Mouse (Mus musculus) lung, embryonic 14.5 days (tissue): ENCODE measurements around the gene Gstk1. TPM values are rescaled to one million over a fixed set of nuclear protein-coding genes. Genes with fewer than 3 reads are reported as not detected.

Source experiments
- ATAC-seq: fragments of 200-750 bp; cut with Nextera tagmentation; 2 replicates; pipeline ENCODE4 v1.8.0; 2017; ENCODE audit warnings: mild to moderate bottlenecking, moderate TSS enrichment, moderate library complexity; ENCODE audit not compliant: insufficient read depth
- DNase-seq: peaks from one replicate; pipeline ENCODE4 v3.0.0-alpha.2; 2015
- H3K27ac ChIP-seq: fragments of 300-500 bp; sonication (generic); 2 replicates; pipeline ENCODE4 v1.5.1; 2014; ENCODE audit warnings: low read depth, mild to moderate bottlenecking, moderate library complexity
- H3K27me3 ChIP-seq: fragments of 300-500 bp; sonication (generic); 2 replicates; pipeline ENCODE4 v1.6.1; 2014; ENCODE audit warnings: low read length, control low read depth; ENCODE audit not compliant: insufficient read depth
- H3K36me3 ChIP-seq: fragments of 300-500 bp; sonication (generic); 2 replicates; pipeline ENCODE4 v1.6.1; 2014; ENCODE audit warnings: control low read depth; ENCODE audit not compliant: insufficient read depth
- H3K4me1 ChIP-seq: fragments of 300-500 bp; sonication (generic); 2 replicates; pipeline ENCODE4 v1.6.1; 2014; ENCODE audit warnings: antibody characterized with exemption, control low read depth; ENCODE audit not compliant: insufficient read depth
- H3K4me2 ChIP-seq: fragments of 300-500 bp; sonication (generic); 2 replicates; pipeline ENCODE4 v1.6.1; 2014; ENCODE audit warnings: mild to moderate bottlenecking
- H3K4me3 ChIP-seq: fragments of 300-500 bp; sonication (generic); 2 replicates; pipeline ENCODE4 v1.5.1; 2014; ENCODE audit warnings: low read depth, low read length
- H3K9ac ChIP-seq: fragments of 300-500 bp; sonication (generic); 2 replicates; pipeline ENCODE4 v1.6.1; 2014
- H3K9me3 ChIP-seq: fragments of 300-500 bp; sonication (generic); 2 replicates; pipeline ENCODE4 v1.6.1; 2016; ENCODE audit warnings: low read depth, low read length, control low read depth
- CTCF ChIP-seq: IDR thresholded peaks from 2 replicates; pipeline ENCODE4 v1.5.1; 2016; ENCODE audit warnings: antibody characterized with exemption, low read depth
- WGBS: fragments of 180-500 bp; shearing (Covaris S2); extraction: QIAGEN DNeasy Blood & Tissue Kit; methylation state at CpG from one replicate; pipeline ENCODE4 v1.1.7; 2014; 5-methylcytosine and 5-hydroxymethylcytosine counted together
- polyA plus RNA-seq: library from polyadenylated mRNA; unstranded; fragments of >200 nt; fragmentation: Nextera tagmentation; extraction: Ambion mirVana; gene quantifications from 2 replicates; pipeline ENCODE4 v1.2.1, GENCODE M21; 2014

The Gstk1 gene
- polyA plus RNA-seq, 1 experiment from 2014 or later: 34.2 TPM

GRCm38 (mm10) chr6:42270817-42271216 is 25.1 kb downstream of the Gstk1 start:
- ATAC-seq (no peak), DNase-seq (no peak)
- H3K9ac ChIP-seq: no peak overlapping the region

GRCm38 (mm10) chr6:42276151-42276550 is 30.4 kb downstream of the Gstk1 start:
- Histone ChIP-seq H3K4me3 (no peak overlapping the region), H3K4me2 (no peak overlapping the region), H3K27ac (no peak overlapping the region), H3K9me3 (no peaks in the 10 kb centered on the region), H3K4me1 (no peaks in the 10 kb centered on the region), H3K9ac (no peak overlapping the region), H3K27me3 (no peaks in the 10 kb centered on the region), H3K36me3 (peaks cover 90% of the 10 kb centered on the region)
- no peak for TF ChIP-seq CTCF
- DNase-seq: peak; percentile 72
- ATAC-seq: no peak
- WGBS: 29% methylated on average over 2 of the region's 2 CpGs

More at GRCm38 (mm10) chr6:42270817-42271216, 25.1 kb downstream of the Gstk1 start:
- TF ChIP-seq CTCF: no peak
- H3K4me3 ChIP-seq: no peak overlapping the region
- H3K27me3 ChIP-seq: no peaks in the 10 kb centered on the region
- no peaks in the 10 kb centered on the region for H3K9me3 ChIP-seq
- peaks cover 79% of the 10 kb centered on the region for H3K36me3 ChIP-seq
- no peak overlapping the region for H3K4me2 ChIP-seq
- no peaks in the 10 kb centered on the region for H3K4me1 ChIP-seq
- no peak overlapping the region for H3K27ac ChIP-seq

DNA sequence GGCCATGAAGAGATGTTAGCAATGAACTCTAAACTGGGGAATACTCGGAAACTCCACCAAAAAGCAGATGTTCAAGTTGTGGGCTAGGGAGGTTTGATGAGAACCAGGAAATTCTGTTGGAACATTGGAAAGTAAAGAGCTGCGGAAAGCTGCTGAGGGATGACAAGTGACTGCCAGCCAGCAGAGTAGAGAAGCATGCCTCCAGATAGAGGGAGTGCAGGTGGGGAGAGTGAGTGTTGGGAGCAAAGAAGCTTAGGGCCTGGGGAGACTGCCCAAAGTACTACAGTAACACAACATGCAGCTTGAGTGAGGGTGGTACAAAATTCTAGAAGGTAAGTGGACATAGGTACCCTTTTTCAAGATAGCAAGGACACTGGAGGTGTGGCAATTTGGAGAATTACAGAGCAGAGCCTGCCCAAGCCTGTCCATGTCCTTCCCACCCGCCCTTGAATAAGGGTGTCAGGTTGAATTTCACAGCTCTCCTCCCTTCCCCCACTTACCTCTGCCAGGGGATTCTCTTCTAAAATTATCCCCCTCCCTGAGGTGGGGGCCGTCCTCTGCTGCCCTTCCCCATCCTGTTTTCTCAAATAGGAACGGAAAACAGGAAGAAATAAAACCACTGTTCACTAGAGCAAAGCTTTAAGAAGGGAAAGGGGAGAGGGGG is 37.3 kb downstream of the Gstk1 start:
- no peak overlapping the region for H3K9ac ChIP-seq
- ATAC-seq (no peak), DNase-seq (no peak)
- no peak overlapping the region for H3K4me3 ChIP-seq
- H3K4me2 ChIP-seq: no peak overlapping the region
- 75% methylated on average over 5 of the region's 5 CpGs for WGBS
- H3K36me3 ChIP-seq: peaks cover 59% of the 10 kb centered on the region
- TF ChIP-seq CTCF: no peak
- no peaks in the 10 kb centered on the region for H3K27me3 ChIP-seq
- no peaks in the 10 kb centered on the region for H3K9me3 ChIP-seq
- H3K4me1 ChIP-seq: no peaks in the 10 kb centered on the region
- no peak overlapping the region for H3K27ac ChIP-seq

DNA sequence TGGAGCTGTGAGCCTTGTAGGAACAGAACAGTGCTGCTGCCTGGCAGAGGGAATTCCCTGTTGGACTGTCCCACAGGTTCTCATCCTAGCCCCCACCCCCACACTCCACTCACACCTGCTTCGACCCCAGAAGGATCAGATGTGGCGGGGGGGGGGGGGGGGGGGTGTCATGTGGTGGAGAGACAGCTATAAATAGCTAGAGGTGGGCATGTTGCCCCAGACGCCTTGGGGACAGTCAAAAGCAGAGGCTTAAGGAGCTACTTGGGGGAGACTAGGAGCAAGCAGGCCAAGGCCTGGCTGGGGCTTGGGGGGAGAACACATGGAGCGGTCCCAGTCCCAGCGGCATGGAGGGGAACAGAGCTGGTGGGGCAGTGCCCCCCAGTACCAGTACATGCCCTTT is 40.7 kb downstream of the Gstk1 start, which contains the start of gene Clcn1:
Gene Clcn1, plus strand, starts transcription at position 238 of the 400 bp plus-strand sequence.
- H3K4me3 ChIP-seq: no peak within 1 kb of the TSS
- H3K27ac ChIP-seq: no peak within 1 kb of the TSS
- no peaks in the 10 kb centered on the region for H3K9me3 ChIP-seq
- 60% methylated on average over 5 of the region's 5 CpGs for WGBS
- H3K36me3 ChIP-seq: peaks cover 29% of the 10 kb centered on the region
- TF ChIP-seq CTCF: no peak
- no peak for ATAC-seq
- H3K4me1 ChIP-seq: no peaks in the 10 kb centered on the region
- H3K9ac ChIP-seq: no peak within 1 kb of the TSS
- H3K27me3 ChIP-seq: no peaks in the 10 kb centered on the region
- no peak within 1 kb of the TSS for H3K4me2 ChIP-seq
- no peak for DNase-seq

DNA sequence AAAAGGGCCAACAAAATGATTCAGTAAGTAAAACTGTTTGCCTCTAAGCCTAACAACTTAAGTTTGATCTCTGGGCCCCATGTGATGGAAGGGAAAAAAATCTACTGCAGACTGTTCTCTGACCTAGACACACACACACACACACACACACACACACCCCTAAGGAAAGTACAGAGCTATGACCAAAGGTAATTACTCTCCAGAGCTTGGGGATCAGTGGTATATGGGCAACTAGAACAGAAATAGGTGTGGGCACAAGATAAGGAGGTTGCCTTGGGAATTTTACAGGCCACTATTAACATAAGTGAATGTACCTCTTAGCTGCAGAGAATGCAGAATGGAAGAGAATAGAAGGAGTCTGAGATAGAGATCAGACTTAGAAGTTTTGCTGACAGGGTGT is 41.8 kb downstream of the Gstk1 start:
- no peak overlapping the region for H3K4me3 ChIP-seq
- TF ChIP-seq CTCF: no peak
- DNase-seq (no peak), ATAC-seq (no peak)
- H3K36me3 ChIP-seq: peaks cover 18% of the 10 kb centered on the region; the same call in 1 of the 2 replicates
- H3K9ac ChIP-seq: no peak overlapping the region
- H3K27ac ChIP-seq: no peak overlapping the region
- no peaks in the 10 kb centered on the region for H3K27me3 ChIP-seq
- H3K4me2 ChIP-seq: no peak overlapping the region
- H3K4me1 ChIP-seq: no peaks in the 10 kb centered on the region
- no peaks in the 10 kb centered on the region for H3K9me3 ChIP-seq

GRCm38 (mm10) chr6:42293327-42293726 is 47.6 kb downstream of the Gstk1 start:
- H3K4me2 ChIP-seq: no peak overlapping the region
- no peak for TF ChIP-seq CTCF
- H3K27ac ChIP-seq: no peak overlapping the region
- no peak overlapping the region for H3K4me3 ChIP-seq
- H3K9ac ChIP-seq: no peak overlapping the region
- H3K4me1 ChIP-seq: no peaks in the 10 kb centered on the region
- DNase-seq (no peak), ATAC-seq (no peak)
- no peaks in the 10 kb centered on the region for H3K36me3 ChIP-seq
- H3K9me3 ChIP-seq: no peaks in the 10 kb centered on the region
- no peaks in the 10 kb centered on the region for H3K27me3 ChIP-seq
- WGBS: 78% methylated on average over 6 of the region's 6 CpGs

- Histone ChIP-seq H3K4me1 (no peaks in the 10 kb centered on the region), H3K27ac (no peak overlapping the region), H3K4me2 (no peak overlapping the region), H3K27me3 (no peaks in the 10 kb centered on the region), H3K9ac (no peak overlapping the region), H3K4me3 (no peak overlapping the region), H3K36me3 (no peaks in the 10 kb centered on the region), H3K9me3 (no peaks in the 10 kb centered on the region)
- no peak for ATAC-seq
- TF ChIP-seq CTCF: no peak
- 65% methylated on average over 3 of the region's 3 CpGs for WGBS
- no peak for DNase-seq
Observed at GRCm38 (mm10) chr6:42295549-42296094, 49.9 kb downstream of the Gstk1 start.
